Mouse (Mus musculus) liver, postnatal 0 days (tissue): ENCODE measurements around the gene Sytl4.

Experiments
- CTCF ChIP-seq: sonication (generic); IDR thresholded peaks from 2 replicates; pipeline ENCODE4 v1.5.1; 2016; ENCODE audit warnings: antibody characterized with exemption, low read depth
- EP300 ChIP-seq: IDR thresholded peaks from 2 replicates; pipeline ENCODE4 v1.6.1; 2016; ENCODE audit warnings: antibody characterized with exemption, low read depth, mild to moderate bottlenecking

DNA sequence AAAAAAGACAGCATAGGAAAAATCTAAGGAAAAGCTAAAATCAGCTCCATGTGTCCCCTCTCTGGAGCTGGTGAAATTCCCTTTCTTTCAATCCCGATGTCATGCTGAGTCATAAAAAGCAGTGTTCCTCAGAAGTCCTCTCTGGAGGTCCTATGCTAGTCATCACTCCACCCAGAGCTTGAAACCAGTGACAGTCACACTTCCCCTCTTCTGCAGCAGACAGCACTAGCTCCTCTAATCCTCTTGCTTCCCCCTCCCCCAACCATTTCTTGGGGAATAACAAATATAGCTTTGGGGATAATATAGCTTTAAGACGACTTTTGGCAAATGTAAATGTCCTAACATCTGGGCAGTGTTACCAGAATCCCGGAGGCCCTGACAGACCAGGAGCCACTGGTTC, 73.4 kb downstream of the Sytl4 start, which contains the start of gene Srpx2:
- no peak for TF ChIP-seq CTCF
- TF ChIP-seq EP300 = no peak
